Mouse (Mus musculus): Measurements from ENCODE around the gene Cpa5. TPM values are rescaled to one million over a fixed set of nuclear protein-coding genes. Genes with fewer than 3 reads are reported as not detected.

Gene Cpa5
- total RNA-seq, 2 experiments from 2014 or later = 0.31 to 0.43 TPM

DNA sequence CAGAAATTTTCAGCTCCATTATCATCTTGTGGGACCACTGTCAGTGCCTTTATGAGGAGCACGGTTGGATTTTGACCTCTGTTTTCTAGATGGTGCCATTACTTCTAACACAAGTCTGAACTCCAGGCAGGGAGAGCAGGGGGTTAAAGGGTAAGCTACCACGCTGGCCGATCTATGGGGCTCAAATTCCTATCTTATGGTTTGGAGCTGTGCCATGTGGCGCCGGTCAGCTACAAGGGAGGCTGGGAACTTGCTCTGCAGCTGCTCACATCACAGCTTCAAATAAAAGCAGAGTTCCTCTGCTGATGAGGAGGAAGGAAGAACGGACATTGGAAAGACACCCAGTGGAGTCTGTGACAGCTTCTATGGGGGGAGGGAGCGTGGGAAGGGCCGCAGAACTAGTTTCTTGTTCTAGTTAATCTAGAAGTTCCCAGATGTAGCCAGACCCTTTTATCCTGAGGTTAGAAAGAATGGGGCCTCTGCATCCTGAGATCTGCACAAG is 24.6 kb downstream of the Cpa5 start:
- DNase-seq = no peak
- intact Hi-C loops (cut with DNase I; ENCODE audit: low total_unique reads) = no loop called here

DNA sequence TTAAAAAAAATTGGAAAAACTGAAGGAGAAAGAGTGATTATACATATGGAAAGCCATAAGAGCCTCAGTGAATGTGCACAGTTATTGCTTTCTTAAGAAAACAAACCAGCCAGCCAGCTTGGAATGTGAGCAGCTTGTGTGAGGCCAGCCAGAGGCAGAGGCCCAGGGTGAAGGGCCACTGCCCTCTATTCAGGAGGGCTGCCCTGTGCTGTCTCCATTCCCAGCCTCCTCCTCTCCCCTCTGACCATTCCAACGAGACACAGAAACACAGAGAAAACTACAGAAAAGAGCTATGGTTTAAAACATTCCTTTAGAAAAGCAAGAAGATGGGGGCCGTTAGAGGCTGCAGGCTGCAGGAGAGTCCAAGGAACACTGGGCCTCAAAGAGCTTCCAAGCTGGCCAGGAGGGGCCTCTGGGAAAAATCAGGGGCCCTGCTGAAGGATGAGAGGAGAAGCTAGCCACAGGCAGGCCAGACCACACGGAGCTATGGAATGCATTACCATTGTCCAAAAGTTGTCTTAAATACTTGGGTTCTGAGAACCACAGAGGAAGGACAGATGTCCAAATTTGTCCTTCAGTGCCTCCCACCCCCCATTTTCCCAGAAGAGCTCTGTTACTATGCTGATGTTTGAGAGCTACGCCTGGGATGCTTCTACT is 25.5 kb downstream of the Cpa5 start:
- DNase-seq = peak; percentile 36
- intact Hi-C loops (cut with DNase I; ENCODE audit: low total_unique reads) = no loop called here

DNA sequence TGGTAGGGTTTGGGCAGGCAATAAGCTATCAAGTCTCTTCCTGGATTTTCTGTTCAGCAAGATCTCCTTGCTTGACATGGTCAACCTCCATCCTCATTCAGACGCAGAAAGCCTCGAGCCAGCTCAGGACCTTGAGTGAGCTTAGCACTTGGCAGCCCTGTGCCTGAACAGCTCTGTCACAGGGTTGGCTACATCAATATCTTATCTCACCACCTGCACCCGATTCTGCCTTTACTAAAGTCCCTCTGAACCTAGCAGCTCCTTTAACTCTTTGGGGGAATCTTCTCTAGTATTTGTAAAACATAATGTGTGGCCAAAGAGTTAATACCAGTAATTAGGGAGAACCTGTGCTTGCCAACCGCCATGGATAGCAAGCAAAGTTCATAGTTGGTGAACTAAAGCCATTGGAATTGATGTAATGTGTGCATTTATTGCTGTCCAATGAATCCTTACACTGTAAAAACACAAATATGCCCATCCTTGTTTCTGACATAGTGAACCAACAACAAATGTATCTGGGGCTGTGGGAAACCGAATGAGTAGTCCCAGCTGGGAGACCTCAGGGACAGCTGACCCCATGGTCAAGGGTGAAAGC is 28.0 kb downstream of the Cpa5 start, which contains the start of gene Cpa1:
TSS of gene Cpa1 (plus strand) at position 545 of the 595 bp plus-strand sequence.
- DNase-seq = no peak
- intact Hi-C loops (cut with DNase I; ENCODE audit: low total_unique reads) = no loop called here

DNA sequence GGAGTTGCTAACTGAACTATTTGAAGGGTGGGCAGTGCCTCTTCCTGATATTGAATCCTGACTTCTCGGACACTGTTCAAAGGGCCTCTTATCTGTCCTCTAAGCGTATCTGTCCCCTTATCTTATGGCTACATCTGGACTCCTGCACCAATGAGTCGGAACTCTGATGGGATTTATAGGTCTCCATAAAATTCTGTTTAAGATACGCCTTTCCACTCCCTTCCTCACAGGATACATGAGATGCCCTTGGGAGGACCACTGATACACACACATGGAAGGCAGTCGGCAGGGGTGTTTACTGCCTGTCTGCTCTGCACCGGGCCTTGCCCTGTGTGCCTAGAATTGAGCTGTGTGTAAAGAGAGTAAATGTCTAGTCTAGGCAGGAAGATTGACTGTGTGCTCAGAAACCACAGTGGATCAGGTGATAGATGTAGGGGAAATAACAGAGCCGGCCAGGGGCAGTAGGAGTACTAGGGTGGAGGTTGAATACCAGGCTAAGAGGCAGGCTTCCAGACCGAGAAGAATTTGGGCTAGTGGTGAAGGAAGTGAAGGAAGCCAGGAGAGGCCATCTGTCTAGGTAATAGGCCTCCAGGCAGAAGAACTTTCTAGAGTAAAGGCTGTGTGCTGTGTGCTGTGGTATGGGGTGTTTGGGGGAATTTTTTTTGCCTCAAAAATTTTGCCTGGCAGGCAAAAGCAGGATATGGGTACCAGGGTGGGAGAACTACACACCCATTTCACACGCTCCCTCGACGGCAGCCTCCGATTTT is 33.1 kb downstream of the Cpa5 start:
- intact Hi-C loops (cut with DNase I; ENCODE audit: low total_unique reads) = no loop called here

GRCm38 (mm10) chr6:30644462-30644861 is 33.7 kb downstream of the Cpa5 start:
- intact Hi-C loops (cut with DNase I; ENCODE audit: low total_unique reads) = no loop called here
- no peak for DNase-seq

More for the DNA sequence above, 33.1 kb downstream of the Cpa5 start:
- no peak for DNase-seq

GRCm38 (mm10) chr6:30645379-30645778 is 34.6 kb downstream of the Cpa5 start:
- intact Hi-C loops (cut with DNase I; ENCODE audit: low total_unique reads) = no loop called here
- no peak for DNase-seq

DNA sequence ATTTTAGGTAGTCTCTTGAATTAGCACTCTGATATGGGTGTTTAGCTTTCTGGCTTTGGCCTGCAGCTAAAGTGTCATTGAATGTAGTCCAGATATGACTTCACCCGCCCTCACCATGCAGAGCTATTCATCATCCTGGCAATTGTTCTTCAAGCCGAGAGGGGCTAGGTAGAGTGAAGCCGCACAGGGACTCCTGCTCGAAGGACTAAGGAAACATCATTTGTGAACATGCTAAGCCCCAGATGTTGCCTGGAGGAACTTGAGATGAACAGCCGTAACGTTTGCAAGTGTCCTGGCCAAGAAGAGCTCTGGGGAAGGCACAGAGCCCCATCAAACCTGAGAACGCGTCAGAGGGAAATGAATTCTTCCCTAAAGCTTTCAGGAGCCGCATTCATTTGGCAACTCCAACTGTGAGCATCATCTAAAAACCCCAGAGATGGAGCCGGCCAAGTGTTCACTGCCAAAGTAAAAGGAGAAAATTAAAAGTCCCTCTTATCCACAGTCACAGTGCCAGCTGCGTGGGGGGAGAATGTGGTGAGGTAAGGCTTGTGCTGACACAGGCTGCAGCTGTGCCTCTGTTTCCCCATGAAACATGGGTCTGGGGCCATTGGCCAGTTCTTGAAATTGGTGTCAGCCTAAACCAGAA is 39.0 kb downstream of the Cpa5 start:
- intact Hi-C loops (cut with DNase I; ENCODE audit: low total_unique reads) = no loop called here
- DNase-seq = peak; percentile 73

DNA sequence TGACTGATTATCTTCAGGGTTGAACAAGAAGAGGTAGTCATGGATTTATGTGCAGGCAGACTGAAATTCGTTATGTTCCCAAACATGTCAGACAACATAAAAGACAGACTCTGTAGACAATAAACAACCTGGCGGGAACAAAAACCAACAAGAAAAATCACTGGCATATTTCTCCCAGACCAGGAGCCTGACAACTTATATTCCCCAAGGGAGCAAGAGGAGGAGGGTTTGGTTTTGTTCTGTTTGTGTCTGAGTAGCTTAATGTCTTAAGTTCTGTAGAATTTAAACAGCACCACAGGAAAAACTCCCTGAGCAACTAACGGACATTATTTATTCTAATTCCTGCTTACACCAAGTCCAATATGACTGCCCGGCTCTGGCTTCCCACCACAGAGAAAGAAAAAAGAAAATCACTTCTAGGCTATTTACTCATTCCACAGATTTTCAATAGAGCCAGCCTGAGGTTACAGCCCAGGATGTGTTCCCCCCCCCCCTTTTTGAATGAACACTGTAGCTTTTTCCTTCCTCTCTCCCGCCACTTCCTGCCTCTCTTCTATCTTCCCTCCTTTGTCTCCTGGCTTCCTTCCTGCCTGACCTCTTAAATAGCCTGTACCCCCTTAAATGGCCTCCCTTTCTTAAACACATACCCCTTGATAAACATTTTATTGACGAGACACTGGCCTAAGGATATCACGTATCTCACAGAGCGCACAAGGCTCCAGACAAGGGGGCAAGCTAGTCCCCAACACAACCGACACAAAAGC is 41.8 kb downstream of the Cpa5 start:
- no peak for DNase-seq
- intact Hi-C loops (cut with DNase I; ENCODE audit: low total_unique reads) = no loop called here

DNA sequence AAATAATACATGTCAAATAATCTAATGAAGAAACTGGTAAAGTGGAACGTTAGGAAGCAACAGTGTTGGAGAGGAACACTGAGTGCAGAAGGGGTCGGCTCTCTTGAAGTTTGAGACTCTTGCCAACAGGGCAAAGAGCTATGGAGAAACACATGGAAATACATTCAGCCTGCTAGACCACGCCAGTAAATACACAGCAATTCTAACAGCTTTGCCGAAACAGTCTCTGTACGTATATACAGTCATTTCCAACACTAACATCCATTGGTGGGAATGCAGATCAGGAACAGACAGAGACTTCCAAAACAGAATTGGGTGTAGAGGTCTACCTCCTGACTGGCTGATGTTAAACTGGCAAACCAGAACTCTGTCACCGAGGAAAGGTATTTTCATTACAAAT is 42.7 kb downstream of the Cpa5 start:
- DNase-seq = no peak
- intact Hi-C loops (cut with DNase I; ENCODE audit: low total_unique reads) = no loop called here

GRCm38 (mm10) chr6:30654402-30654859 is 43.6 kb downstream of the Cpa5 start:
- intact Hi-C loops (cut with DNase I; ENCODE audit: low total_unique reads) = no loop called here

DNA sequence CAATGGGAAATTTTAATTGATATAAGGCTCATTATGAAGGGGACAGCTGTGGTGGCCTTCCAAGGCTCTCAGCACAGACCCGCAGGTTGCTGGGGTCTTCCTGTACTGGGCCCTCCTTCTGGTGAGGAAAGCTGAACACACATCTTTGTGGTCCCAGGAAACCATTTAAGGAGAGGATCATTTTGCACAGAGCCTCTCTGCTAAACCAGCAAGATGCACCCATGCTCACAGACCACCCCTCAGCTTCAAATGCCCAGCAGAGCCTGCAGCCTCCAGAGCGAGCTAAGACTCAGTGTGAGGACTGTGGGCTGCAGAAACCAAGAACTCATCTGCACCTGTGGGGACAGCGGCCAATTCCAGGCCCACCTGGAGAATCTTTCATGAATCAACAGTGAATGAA is 44.1 kb downstream of the Cpa5 start:
- DNase-seq = no peak
- intact Hi-C loops (cut with DNase I; ENCODE audit: low total_unique reads) = no loop called here

More at GRCm38 (mm10) chr6:30654402-30654859, 43.6 kb downstream of the Cpa5 start:
- DNase-seq = no peak

DNA sequence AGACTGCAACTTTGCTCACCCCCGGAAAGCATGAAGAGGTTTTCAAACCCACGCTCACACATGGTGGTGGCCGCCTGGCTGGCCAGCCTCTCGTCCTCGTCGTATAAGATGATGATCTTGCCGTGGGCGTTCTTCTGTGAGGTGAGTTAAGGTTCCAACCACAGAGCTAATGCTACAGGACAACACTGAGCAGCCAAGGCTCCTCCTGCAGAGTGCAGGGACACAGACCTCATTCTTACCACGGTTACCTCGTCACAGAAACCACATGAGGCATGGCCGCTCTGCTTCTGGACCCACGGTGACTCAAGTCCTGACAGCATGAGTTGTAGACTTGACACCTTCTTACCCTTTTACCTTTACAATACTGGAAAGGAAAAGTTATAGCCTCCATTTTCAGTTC is 46.5 kb downstream of the Cpa5 start:
- intact Hi-C loops (cut with DNase I; ENCODE audit: low total_unique reads) = no loop called here
- DNase-seq = no peak

DNA sequence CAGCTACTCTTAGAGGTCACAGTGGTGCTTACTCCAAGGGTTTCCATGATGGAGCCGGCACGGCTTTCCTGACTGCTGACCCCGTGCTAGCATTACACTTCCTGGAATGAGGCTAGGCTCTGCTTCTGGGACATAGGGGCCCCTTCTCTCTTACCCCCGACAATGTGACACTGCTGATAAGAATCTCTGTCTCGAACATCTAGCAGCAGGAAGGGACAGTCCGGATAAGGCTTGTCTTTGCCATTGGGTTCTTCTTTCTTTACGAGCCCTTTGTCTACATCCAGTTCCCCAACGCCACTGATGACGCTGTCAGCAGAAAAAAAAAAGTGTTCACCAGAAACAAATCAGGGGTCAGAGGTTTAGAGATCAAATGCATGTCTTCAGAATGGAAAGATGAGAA is 47.8 kb downstream of the Cpa5 start:
- no peak for DNase-seq
- intact Hi-C loops (cut with DNase I; ENCODE audit: low total_unique reads) = no loop called here

- intact Hi-C loops (cut with DNase I; ENCODE audit: low total_unique reads) = no loop called here
- DNase-seq = no peak
Observed at GRCm38 (mm10) chr6:30664776-30665175, 54.0 kb downstream of the Cpa5 start.

GRCm38 (mm10) chr6:30665296-30665695 is 54.5 kb downstream of the Cpa5 start:
- intact Hi-C loops (cut with DNase I; ENCODE audit: low total_unique reads) = no loop called here
- DNase-seq = no peak

DNA sequence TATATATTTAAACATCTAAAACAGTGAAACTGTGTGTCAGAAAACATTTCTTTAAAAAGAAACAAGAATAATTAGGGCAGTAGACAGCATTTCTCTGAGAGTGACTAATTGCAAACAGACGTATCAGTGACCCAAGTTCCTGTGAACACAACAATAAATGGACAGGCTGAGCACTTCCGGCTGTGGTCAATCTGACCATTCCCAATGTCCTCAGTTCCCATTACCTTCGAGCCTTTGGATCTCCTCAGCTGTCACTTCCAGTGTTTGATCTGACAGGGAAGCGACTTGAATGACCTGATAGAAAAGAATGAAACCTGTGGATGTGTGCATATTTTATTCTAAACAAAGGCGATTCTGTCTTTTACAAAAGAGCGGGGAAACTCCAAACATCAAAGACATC is 55.2 kb downstream of the Cpa5 start:
- intact Hi-C loops (cut with DNase I; ENCODE audit: low total_unique reads) = no loop called here

DNA sequence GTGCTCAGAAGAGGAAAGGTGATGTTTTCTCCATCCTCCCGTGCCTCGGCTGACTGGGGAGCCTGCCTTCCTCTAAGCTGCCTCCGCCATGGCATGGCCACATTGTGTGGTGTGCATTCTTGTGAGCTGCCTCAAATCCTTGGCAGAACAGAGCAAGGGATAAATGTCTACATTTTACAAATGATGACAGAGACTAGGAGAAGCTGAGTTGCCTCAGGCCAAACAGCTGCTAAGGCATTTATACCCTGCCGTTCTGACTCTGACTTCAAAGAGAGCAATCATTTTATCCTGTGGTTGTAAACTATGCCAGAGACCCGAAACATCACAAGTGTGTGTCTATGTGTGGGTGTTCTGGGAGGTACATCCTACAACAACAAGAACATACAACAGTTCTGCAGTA is 56.8 kb downstream of the Cpa5 start:
- intact Hi-C loops (cut with DNase I; ENCODE audit: low total_unique reads) = no loop called here
- no peak for DNase-seq

More for the DNA sequence above, 55.2 kb downstream of the Cpa5 start:
- DNase-seq = no peak

DNA sequence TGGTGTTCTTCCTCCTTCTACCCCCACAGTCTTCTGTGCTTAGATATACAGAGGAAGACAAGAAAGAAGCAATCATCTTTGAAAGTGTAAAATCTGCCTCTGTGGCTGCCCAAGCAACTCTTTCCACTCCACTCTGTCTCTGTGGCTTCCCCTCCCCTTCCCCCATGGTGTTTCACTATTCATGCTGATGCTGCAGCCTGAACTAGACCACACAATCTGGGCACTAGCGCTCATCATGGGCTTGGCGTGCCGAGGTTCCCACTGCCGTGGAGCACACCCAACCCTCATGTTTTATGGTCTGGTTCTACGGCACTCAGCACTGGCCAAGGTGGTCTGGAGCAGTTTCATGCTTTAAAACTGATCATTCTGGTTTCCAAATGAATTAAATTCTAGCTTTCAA is 60.9 kb downstream of the Cpa5 start:
- intact Hi-C loops (cut with DNase I; ENCODE audit: low total_unique reads) = no loop called here
- peak; percentile 35 for DNase-seq

Measured in gastrocnemius, postnatal 14 days (tissue).